In genomic region chr17:56761991-56762410, GRCm38 (mm10) we compare ENCODE assay signal across 8 mouse cellular contexts. TPM values are rescaled to one million over a fixed set of nuclear protein-coding genes. Genes with fewer than 3 reads are reported as not detected.
A peak's percentile ranks its signal among the peaks of the same experiment; 100 is the strongest.
DNase-seq lines count a peak whose midpoint lies in the region; ATAC-seq and TF ChIP-seq lines count a peak whose summit lies in the region.

No protein-coding gene starts in this region.

- H3K9me3 ChIP-seq in hindbrain, embryonic 14.5 days (ENCODE audit: control insufficient read depth, low read length), result no peaks in the 10 kb centered on the region

- DNase-seq in T-cell, adult 2 months (ENCODE audit: low spot score), result peak; percentile 84
- DNase-seq in cerebellum, postnatal 14 days, result peak; percentile 92 to 93
- peak; percentile 65 to 79 for DNase-seq in frontal cortex, postnatal 25 days (ENCODE audit: low spot score in 2 of 2)
- peak; percentile 92 for DNase-seq in hindbrain, embryonic 14.5 days (ENCODE audit: low spot score)
- peak; percentile 82 to 89 for DNase-seq in left cerebral cortex, adult 2 months (ENCODE audit: extremely low spot score in 1 of 2, low spot score in 2 of 2)
- DNase-seq in right cerebral cortex, adult 2 months (ENCODE audit: low spot score in 2 of 2), result peak; percentile 78 to 86
- peak; percentile 86 for DNase-seq in urinary bladder, postnatal 25 days (ENCODE audit: low spot score)

- 2% methylated on average over 25 of the region's 28 CpGs for WGBS in hindbrain, embryonic 14.5 days
- under 1% methylated on average over 28 of the region's 28 CpGs for WGBS in macrophage (ENCODE audit: missing documents)

- H3K9ac ChIP-seq in hindbrain, embryonic 14.5 days, result peak overlapping the region; percentile 63

- H3K4me1 ChIP-seq in hindbrain, embryonic 14.5 days (replicated peaks; ENCODE audit: control insufficient read depth, insufficient read depth, low read length), result peaks cover 21% of the 10 kb centered on the region

- peak overlapping the region; percentile 92 for H3K27ac ChIP-seq in hindbrain, embryonic 14.5 days
- H3K27ac ChIP-seq in left cerebral cortex, adult 2 months, result peak overlapping the region; percentile 92
- H3K27ac ChIP-seq in macrophage, result no peak overlapping the region

- peaks cover 6% of the 10 kb centered on the region for H3K36me3 ChIP-seq in hindbrain, embryonic 14.5 days (replicated peaks; ENCODE audit: control insufficient read depth, insufficient read depth)
- H3K36me3 ChIP-seq in macrophage (ENCODE audit: inconsistent target), result no peaks in the 10 kb centered on the region

- H3K4me2 ChIP-seq in hindbrain, embryonic 14.5 days (replicated peaks), result peak overlapping the region; percentile 66

- intact Hi-C loops in left cerebral cortex, adult 2 months (cut with DNase I), result loop anchor here (2.0 to 5.0 kb wide), 3 partner anchors 45 to 150 kb away; partner anchors contain the start of genes Ndufa11, Ranbp3 and Rpl36

- H3K79me2 ChIP-seq in macrophage (ENCODE audit: inconsistent target), result peaks cover 5% of the 10 kb centered on the region; the same call in 1 of the 2 replicates

- peak overlapping the region; percentile 42 for H3K4me3 ChIP-seq in hindbrain, embryonic 14.5 days (replicated peaks; ENCODE audit: low read length)
- peak overlapping the region; percentile 62 for H3K4me3 ChIP-seq in left cerebral cortex, adult 2 months
- peak overlapping the region; percentile 33; the same call in 1 of the 2 replicates for H3K4me3 ChIP-seq in macrophage (ENCODE audit: inconsistent target)

- H3K27me3 ChIP-seq in hindbrain, embryonic 14.5 days (ENCODE audit: control insufficient read depth, insufficient read depth, low read length), result peaks cover 28% of the 10 kb centered on the region

- no peak for TF ChIP-seq CTCF in left cerebral cortex, adult 2 months (IDR thresholded peaks at IDR 0.05)

- ATAC-seq in hindbrain, embryonic 14.5 days (ENCODE audit: low FRiP score), result peak; percentile 59

RNA-seq across cellular contexts. Expression of gene Dus3l, which starts 2.6 kb away (rescaled TPM):
- 76.9 and 81.9 TPM in 2 replicates for polyA plus RNA-seq in hindbrain, embryonic 14.5 days (2014; fragmentation: Nextera tagmentation; extraction: Ambion mirVana)
- 10 to 100 TPM; 69.0 to 73.5 TPM for total RNA-seq in left cerebral cortex, adult 2 months (2021)
- 10 to 100 TPM; 22.4 to 73.4 (median 51.4) TPM for total RNA-seq in macrophage (2018; cell fraction: chromatin; rRNA removed)
- total RNA-seq in macrophage (2018; cell fraction: cytosol; rRNA removed), result 10 to 100 TPM in 14 of 26 experiments, 1 to 10 TPM in 12; 7.4 to 12.6 (median 10.2) TPM
- total RNA-seq in macrophage (2018; cell fraction: nucleus; rRNA removed), result 10 to 100 TPM; 14.5 to 52.3 (median 26.2) TPM
- polyA plus RNA-seq in macrophage (2018), result 9.0 to 14.0 TPM (median 11.4 TPM) in 3 replicates

RNA-seq across cellular contexts. Expression of gene Nrtn, which starts 4.7 kb away (rescaled TPM):
- polyA plus RNA-seq in hindbrain, embryonic 14.5 days (2014; fragmentation: Nextera tagmentation; extraction: Ambion mirVana), result 2.8 and 3.8 TPM in 2 replicates
- 1 to 10 TPM; 4.1 to 4.5 TPM for total RNA-seq in left cerebral cortex, adult 2 months (2021)
- total RNA-seq in macrophage (2018; cell fraction: chromatin; rRNA removed), result under 1 TPM in 1 of 26 experiments, not detected in 25; 0.73 TPM
- under 1 TPM in 1 of 26 experiments, not detected in 25; 0.14 TPM for total RNA-seq in macrophage (2018; cell fraction: cytosol; rRNA removed)
- total RNA-seq in macrophage (2018; cell fraction: nucleus; rRNA removed), result not detected
- polyA plus RNA-seq in macrophage (2018), result not detected in 3 replicates

RNA-seq across cellular contexts. Expression of gene Prr22, which starts 8.0 kb away (rescaled TPM):
- 0.76 and 0.78 TPM in 2 replicates for polyA plus RNA-seq in hindbrain, embryonic 14.5 days (2014; fragmentation: Nextera tagmentation; extraction: Ambion mirVana)
- total RNA-seq in left cerebral cortex, adult 2 months (2021), result 1 to 10 TPM; 1.3 to 2.6 TPM
- total RNA-seq in macrophage (2018; cell fraction: chromatin; rRNA removed), result 1 to 10 TPM in 8 of 26 experiments, under 1 TPM in 15, not detected in 3; 0.46 to 1.9 (median 0.91) TPM
- total RNA-seq in macrophage (2018; cell fraction: cytosol; rRNA removed), result under 1 TPM in 7 of 26 experiments, not detected in 19; 0.07 to 0.26 (median 0.09) TPM
- 1 to 10 TPM in 6 of 26 experiments, under 1 TPM in 12, not detected in 8; 0.50 to 1.4 (median 0.75) TPM for total RNA-seq in macrophage (2018; cell fraction: nucleus; rRNA removed)
- polyA plus RNA-seq in macrophage (2018), result not detected in 3 replicates

RNA-seq across cellular contexts. Expression of gene Vmac, which starts 44.2 kb away (rescaled TPM):
- 15.9 and 22.9 TPM in 2 replicates for polyA plus RNA-seq in hindbrain, embryonic 14.5 days (2014; fragmentation: Nextera tagmentation; extraction: Ambion mirVana)
- total RNA-seq in left cerebral cortex, adult 2 months (2021), result 10 to 100 TPM in 1 of 2 experiments, 1 to 10 TPM in 1; 8.8 to 12.7 TPM
- total RNA-seq in macrophage (2018; cell fraction: chromatin; rRNA removed), result 1 to 10 TPM in 8 of 26 experiments, under 1 TPM in 11, not detected in 7; 0.36 to 4.1 (median 0.67) TPM
- 1 to 10 TPM; 1.6 to 8.6 (median 3.3) TPM for total RNA-seq in macrophage (2018; cell fraction: cytosol; rRNA removed)
- 1 to 10 TPM in 17 of 26 experiments, under 1 TPM in 8, not detected in 1; 0.51 to 5.9 (median 1.5) TPM for total RNA-seq in macrophage (2018; cell fraction: nucleus; rRNA removed)
- 4.5 to 9.8 TPM (median 5.3 TPM) in 3 replicates for polyA plus RNA-seq in macrophage (2018)

RNA-seq across cellular contexts. Expression of gene Ndufa11, which starts 44.4 kb away (rescaled TPM):
- polyA plus RNA-seq in hindbrain, embryonic 14.5 days (2014; fragmentation: Nextera tagmentation; extraction: Ambion mirVana), result 577 and 678 TPM in 2 replicates
- total RNA-seq in left cerebral cortex, adult 2 months (2021), result 100 to 1,000 TPM; 202 to 208 TPM
- 10 to 100 TPM in 4 of 26 experiments, 1 to 10 TPM in 21, not detected in 1; 3.3 to 24.5 (median 6.9) TPM for total RNA-seq in macrophage (2018; cell fraction: chromatin; rRNA removed)
- 100 to 1,000 TPM in 12 of 26 experiments, 10 to 100 TPM in 14; 73.8 to 123 (median 99.4) TPM for total RNA-seq in macrophage (2018; cell fraction: cytosol; rRNA removed)
- 10 to 100 TPM in 21 of 26 experiments, 1 to 10 TPM in 5; 6.3 to 31.0 (median 17.3) TPM for total RNA-seq in macrophage (2018; cell fraction: nucleus; rRNA removed)
- 42.6 to 135 TPM (median 106 TPM) in 3 replicates for polyA plus RNA-seq in macrophage (2018)
